Mouse (Mus musculus): ENCODE measurements around the gene Plcb1. TPM values are rescaled to one million over a fixed set of nuclear protein-coding genes. Genes with fewer than 3 reads are reported as not detected.
A peak's percentile ranks its signal among the peaks of the same experiment; 100 is the strongest.

Plcb1 gene
- polyA plus RNA-seq, 1 experiment from 2014 or later, result 48.3 TPM

DNA sequence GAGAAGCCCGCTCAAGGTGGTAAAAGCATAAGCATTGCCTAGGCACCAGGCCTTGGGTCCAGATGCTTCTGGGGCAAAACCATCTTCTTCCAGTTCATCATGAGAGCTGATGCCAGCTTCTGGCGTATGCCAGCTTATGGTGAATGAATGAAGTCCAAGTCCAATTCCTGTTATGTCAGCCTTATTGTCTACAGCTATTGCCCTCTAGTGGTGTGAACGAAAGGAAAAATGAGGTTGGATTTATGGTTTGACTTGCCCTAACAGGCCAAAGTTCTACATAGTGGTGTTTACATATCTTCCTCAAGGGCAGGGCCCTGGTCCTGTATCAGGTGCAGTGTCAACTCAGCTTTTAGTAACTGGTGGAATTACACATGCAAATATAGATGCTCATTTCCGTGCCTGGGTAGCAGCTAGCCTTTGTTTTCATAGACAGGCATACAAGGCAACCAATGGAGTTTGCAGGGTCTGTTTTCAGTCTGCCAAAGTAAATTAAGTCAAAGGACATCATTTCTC is 138.3 kb downstream of the Plcb1 start:
- Histone ChIP-seq H3K9me3 (no peaks in the 10 kb centered on the region), H3K27ac (no peak overlapping the region), H3K4me3 (no peak overlapping the region), H3K4me1 (replicated peaks) (no peaks in the 10 kb centered on the region; the same call in 1 of the 2 replicates), H3K27me3 (no peaks in the 10 kb centered on the region), H3K9ac (no peak overlapping the region), H3K4me2 (no peak overlapping the region), H3K36me3 (no peaks in the 10 kb centered on the region)
- WGBS, result 93% methylated on average over 4 of the region's 4 CpGs
- ATAC-seq (ENCODE audit: low FRiP score), result no peak

DNA sequence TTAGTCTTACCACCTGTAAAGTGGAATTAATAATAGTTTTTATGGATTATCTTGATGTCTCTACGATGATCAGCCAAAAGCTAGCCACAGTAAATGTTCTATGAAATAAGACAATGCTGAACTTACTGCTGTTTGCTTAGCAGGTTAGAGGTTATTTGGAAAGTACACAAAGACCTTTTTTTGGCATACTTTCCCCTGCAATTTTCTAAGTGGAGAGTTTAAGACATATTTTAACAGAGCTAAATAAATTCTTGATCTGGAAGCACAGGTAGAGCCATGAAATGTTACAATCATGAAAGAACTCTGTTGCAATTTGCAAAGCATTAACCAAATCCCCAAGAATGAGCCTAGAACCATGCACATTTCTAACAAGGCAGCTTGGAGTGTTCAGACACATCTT is 140.4 kb downstream of the Plcb1 start:
- Histone ChIP-seq H3K36me3 (no peaks in the 10 kb centered on the region), H3K27me3 (no peaks in the 10 kb centered on the region), H3K27ac (no peak overlapping the region), H3K9me3 (no peaks in the 10 kb centered on the region), H3K4me3 (no peak overlapping the region), H3K9ac (no peak overlapping the region), H3K4me2 (no peak overlapping the region), H3K4me1 (replicated peaks) (peaks cover 11% of the 10 kb centered on the region)
- no peak for ATAC-seq (ENCODE audit: low FRiP score)
- 82% methylated on average over 1 of the region's 1 CpGs for WGBS

- Histone ChIP-seq H3K9me3 (no peaks in the 10 kb centered on the region), H3K27ac (no peak overlapping the region), H3K9ac (no peak overlapping the region), H3K4me2 (no peak overlapping the region), H3K4me1 (replicated peaks) (peaks cover 11% of the 10 kb centered on the region), H3K4me3 (no peak overlapping the region), H3K27me3 (no peaks in the 10 kb centered on the region), H3K36me3 (no peaks in the 10 kb centered on the region)
- ATAC-seq (ENCODE audit: low FRiP score), result no peak
- 34% methylated on average over 5 of the region's 5 CpGs for WGBS
Observed at GRCm38 (mm10) chr2:134927072-134927471, 141.2 kb downstream of the Plcb1 start.

DNA sequence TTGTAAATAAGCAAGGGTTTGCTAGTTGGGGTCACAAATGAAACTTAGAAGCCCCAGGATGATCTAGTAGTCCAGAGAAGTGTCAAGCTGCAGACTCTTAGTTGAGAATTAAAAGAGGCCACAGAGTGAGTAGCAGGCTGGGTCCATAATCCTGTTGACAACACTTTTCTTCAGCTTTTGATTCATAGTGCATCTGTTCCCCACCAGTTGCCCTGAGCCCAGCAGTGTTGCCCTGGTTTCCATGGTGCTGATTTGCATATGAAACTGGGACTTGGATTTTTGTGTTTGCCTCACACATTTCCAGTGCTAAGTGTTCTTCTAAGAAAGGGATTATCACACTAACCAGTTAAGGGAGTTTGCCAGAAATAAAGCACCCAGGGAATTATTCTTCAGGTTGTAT is 143.6 kb downstream of the Plcb1 start:
- ATAC-seq (ENCODE audit: low FRiP score), result peak; percentile 52; the same call in 1 of the 2 replicates
- Histone ChIP-seq H3K27me3 (no peaks in the 10 kb centered on the region), H3K4me1 (replicated peaks) (peaks cover 11% of the 10 kb centered on the region; the same call in 1 of the 2 replicates), H3K9ac (no peak overlapping the region), H3K27ac (no peak overlapping the region), H3K9me3 (no peaks in the 10 kb centered on the region), H3K4me2 (no peak overlapping the region), H3K4me3 (no peak overlapping the region), H3K36me3 (no peaks in the 10 kb centered on the region)

GRCm38 (mm10) chr2:134930961-134931360 is 145.1 kb downstream of the Plcb1 start:
- Histone ChIP-seq H3K27ac (no peak overlapping the region), H3K4me2 (no peak overlapping the region), H3K27me3 (no peaks in the 10 kb centered on the region), H3K9ac (no peak overlapping the region), H3K4me1 (replicated peaks) (peaks cover 11% of the 10 kb centered on the region; the same call in 1 of the 2 replicates), H3K4me3 (no peak overlapping the region), H3K9me3 (no peaks in the 10 kb centered on the region), H3K36me3 (no peaks in the 10 kb centered on the region)
- WGBS, result 73% methylated on average over 4 of the region's 4 CpGs
- ATAC-seq (ENCODE audit: low FRiP score), result no peak

GRCm38 (mm10) chr2:134931756-134932421 is 146.0 kb downstream of the Plcb1 start:
- Histone ChIP-seq H3K4me1 (replicated peaks) (peaks cover 11% of the 10 kb centered on the region; the same call in 1 of the 2 replicates), H3K4me3 (no peak overlapping the region), H3K9ac (no peak overlapping the region), H3K9me3 (no peaks in the 10 kb centered on the region), H3K27ac (no peak overlapping the region), H3K27me3 (no peaks in the 10 kb centered on the region), H3K36me3 (no peaks in the 10 kb centered on the region), H3K4me2 (no peak overlapping the region)
- WGBS, result 78% methylated on average over 5 of the region's 5 CpGs
- no peak for ATAC-seq (ENCODE audit: low FRiP score)

DNA sequence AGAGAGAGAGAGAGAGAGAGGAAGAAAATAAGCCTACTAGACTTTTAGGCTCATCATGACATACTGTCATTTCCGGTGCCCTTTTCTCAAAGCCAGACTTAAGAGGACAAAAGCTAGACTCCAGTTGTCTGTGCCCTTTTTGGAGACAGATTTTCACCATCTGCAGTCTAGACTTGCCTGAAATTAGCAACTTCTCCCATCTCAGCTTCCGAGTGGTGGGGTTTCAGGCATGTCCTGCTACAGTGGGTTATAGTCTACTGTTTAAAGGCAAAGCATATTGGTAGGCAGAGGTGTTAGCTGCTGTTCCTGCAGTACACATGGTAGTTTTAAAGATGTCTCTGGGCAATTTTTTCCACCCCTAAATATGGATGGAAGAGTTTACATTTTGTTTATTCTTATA is 149.6 kb downstream of the Plcb1 start:
- H3K4me1 ChIP-seq (replicated peaks), result 0 out of 2 replicates have a peak, but pooled peaks cover 10% of the 10 kb centered on the region
- no peaks in the 10 kb centered on the region for H3K9me3 ChIP-seq
- WGBS, result 97% methylated on average over 2 of the region's 2 CpGs
- ATAC-seq (ENCODE audit: low FRiP score), result no peak
- H3K4me3 ChIP-seq, result no peak overlapping the region
- H3K36me3 ChIP-seq, result no peaks in the 10 kb centered on the region
- no peak overlapping the region for H3K4me2 ChIP-seq
- H3K27ac ChIP-seq, result no peak overlapping the region
- no peaks in the 10 kb centered on the region for H3K27me3 ChIP-seq
- H3K9ac ChIP-seq, result no peak overlapping the region

DNA sequence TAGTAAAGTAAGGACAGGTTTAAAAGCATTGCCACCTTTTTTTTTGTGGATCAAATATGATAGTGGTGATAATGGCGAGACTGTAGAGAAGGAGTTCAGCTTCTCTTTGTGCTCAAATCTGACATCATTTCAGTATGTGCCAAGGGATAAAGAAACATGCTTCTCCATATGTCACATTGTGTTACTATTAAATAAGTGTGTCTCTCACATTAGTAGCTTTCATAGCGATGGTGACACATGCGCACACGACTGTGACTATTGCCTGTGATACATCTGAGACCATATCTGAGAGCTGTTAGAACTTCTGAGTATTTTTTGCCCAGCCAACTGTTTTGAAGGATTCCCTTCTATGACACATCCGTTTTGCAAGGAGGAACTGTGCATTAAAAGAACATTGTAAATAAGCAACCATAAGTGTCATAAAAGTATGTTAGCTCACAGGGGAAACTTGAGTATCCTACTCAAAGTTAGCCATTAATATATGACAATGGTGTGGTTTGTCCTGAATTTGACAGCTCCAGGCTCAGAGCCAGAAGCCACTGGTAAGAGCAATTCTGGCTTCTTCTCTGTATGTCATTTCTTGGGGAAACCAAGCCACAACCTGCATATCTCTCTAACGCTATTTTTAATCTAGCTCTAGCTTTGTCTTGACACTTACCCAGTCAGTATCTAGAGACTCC is 150.2 kb downstream of the Plcb1 start:
- 90% methylated on average over 6 of the region's 6 CpGs for WGBS
- H3K9me3 ChIP-seq, result no peaks in the 10 kb centered on the region
- no peaks in the 10 kb centered on the region for H3K36me3 ChIP-seq
- H3K4me3 ChIP-seq, result no peak overlapping the region
- H3K9ac ChIP-seq, result no peak overlapping the region
- no peaks in the 10 kb centered on the region for H3K27me3 ChIP-seq
- no peak for ATAC-seq (ENCODE audit: low FRiP score)
- H3K4me2 ChIP-seq, result no peak overlapping the region
- H3K27ac ChIP-seq, result no peak overlapping the region
- H3K4me1 ChIP-seq (replicated peaks), result 0 out of 2 replicates have a peak, but pooled peaks cover 7% of the 10 kb centered on the region

DNA sequence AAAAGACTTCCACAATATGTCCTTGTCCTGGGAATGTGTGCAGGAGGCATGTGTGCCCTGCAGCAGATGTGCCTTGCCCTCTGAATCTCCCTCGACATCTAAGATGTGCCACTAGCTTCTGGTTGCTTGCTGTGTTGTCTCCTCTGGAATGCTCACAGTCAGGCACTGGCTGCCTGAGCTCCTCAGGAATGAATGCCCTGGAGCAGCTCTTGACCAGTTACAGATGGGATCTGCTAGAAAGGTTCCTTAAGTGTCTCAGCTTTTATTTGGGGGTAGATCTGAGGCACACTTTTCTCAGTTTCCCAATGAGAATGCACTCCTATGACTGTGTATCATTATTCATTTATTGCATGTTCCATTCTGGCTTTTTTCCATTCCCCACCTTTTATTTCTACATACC is 151.8 kb downstream of the Plcb1 start:
- H3K36me3 ChIP-seq, result no peaks in the 10 kb centered on the region
- H3K4me3 ChIP-seq, result no peak overlapping the region
- H3K9me3 ChIP-seq, result no peaks in the 10 kb centered on the region
- H3K27me3 ChIP-seq, result no peaks in the 10 kb centered on the region
- no peak overlapping the region for H3K9ac ChIP-seq
- H3K4me1 ChIP-seq (replicated peaks), result 0 out of 2 replicates have a peak, but pooled peaks cover 5% of the 10 kb centered on the region
- 34% methylated on average over 1 of the region's 1 CpGs for WGBS
- no peak overlapping the region for H3K27ac ChIP-seq
- ATAC-seq (ENCODE audit: low FRiP score), result no peak
- H3K4me2 ChIP-seq, result no peak overlapping the region

GRCm38 (mm10) chr2:134942039-134942438 is 156.2 kb downstream of the Plcb1 start:
- ATAC-seq (ENCODE audit: low FRiP score), result no peak
- 86% methylated on average over 4 of the region's 4 CpGs for WGBS

GRCm38 (mm10) chr2:134942919-134943318 is 157.1 kb downstream of the Plcb1 start:
- ATAC-seq (ENCODE audit: low FRiP score), result no peak
- Histone ChIP-seq H3K9me3 (no peaks in the 10 kb centered on the region), H3K27ac (no peak overlapping the region), H3K4me3 (no peak overlapping the region), H3K36me3 (no peaks in the 10 kb centered on the region), H3K4me1 (replicated peaks) (0 out of 2 replicates have a peak, but pooled peaks cover 4% of the 10 kb centered on the region), H3K4me2 (no peak overlapping the region), H3K9ac (no peak overlapping the region), H3K27me3 (no peaks in the 10 kb centered on the region)
- 7% methylated on average over 2 of the region's 2 CpGs for WGBS

More at GRCm38 (mm10) chr2:134942039-134942438, 156.2 kb downstream of the Plcb1 start:
- Histone ChIP-seq H3K4me1 (replicated peaks) (0 out of 2 replicates have a peak, but pooled peaks cover 8% of the 10 kb centered on the region), H3K27ac (no peak overlapping the region), H3K36me3 (no peaks in the 10 kb centered on the region), H3K9me3 (no peaks in the 10 kb centered on the region), H3K9ac (no peak overlapping the region), H3K4me2 (no peak overlapping the region), H3K4me3 (no peak overlapping the region), H3K27me3 (no peaks in the 10 kb centered on the region)

DNA sequence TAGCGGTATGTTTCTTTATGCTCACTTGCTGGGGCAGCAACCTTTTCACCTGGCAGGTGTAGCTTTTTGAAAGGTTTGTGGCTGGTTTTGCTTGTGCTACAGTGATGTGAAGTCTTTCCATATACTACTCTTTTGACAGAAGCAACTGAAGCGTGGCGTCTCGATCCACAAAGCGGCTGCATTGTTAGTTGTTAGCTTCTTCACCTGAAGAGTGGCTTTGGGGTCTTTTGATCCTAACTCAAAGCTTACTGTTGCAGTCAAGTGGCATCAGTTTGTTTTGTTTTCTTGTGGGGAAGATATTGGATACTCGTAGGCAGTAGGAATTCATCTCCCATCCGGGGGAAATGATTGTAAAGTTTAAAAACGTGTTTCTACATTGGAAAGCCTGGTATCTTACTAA is 160.5 kb downstream of the Plcb1 start:
- Histone ChIP-seq H3K4me1 (replicated peaks) (0 out of 2 replicates have a peak, but pooled peaks cover 3% of the 10 kb centered on the region), H3K9me3 (no peaks in the 10 kb centered on the region), H3K9ac (no peak overlapping the region), H3K27ac (no peak overlapping the region), H3K4me3 (no peak overlapping the region), H3K36me3 (no peaks in the 10 kb centered on the region), H3K27me3 (no peaks in the 10 kb centered on the region), H3K4me2 (no peak overlapping the region)
- 85% methylated on average over 8 of the region's 8 CpGs for WGBS
- ATAC-seq (ENCODE audit: low FRiP score), result no peak

Measured in hindbrain, embryonic 13.5 days (tissue).